Mouse (Mus musculus): ENCODE measurements around the gene Hdac1.

Gene Hdac1

DNA sequence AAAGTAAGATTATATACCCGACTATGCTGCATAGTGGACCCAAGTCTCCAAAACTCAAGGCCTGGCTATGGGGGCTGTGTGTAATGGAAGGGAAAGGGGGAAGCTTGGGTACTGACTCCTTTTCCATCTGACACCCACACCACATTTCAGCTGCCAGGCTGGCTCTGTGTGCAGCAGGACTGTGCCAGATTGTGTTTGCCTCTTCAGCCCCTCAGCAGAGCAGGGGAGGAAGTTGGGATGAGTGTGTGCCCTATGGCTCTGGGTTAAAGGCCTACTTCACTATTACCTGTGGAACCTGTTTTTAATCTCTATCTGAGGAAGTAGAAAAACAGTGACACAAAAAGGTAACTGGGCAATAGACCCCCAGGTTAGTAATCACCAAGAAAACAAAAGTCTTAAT lies 61.4 kb downstream of the Hdac1 start:
- in situ Hi-C loops (cut with MboI, MseI): no loop called here

DNA sequence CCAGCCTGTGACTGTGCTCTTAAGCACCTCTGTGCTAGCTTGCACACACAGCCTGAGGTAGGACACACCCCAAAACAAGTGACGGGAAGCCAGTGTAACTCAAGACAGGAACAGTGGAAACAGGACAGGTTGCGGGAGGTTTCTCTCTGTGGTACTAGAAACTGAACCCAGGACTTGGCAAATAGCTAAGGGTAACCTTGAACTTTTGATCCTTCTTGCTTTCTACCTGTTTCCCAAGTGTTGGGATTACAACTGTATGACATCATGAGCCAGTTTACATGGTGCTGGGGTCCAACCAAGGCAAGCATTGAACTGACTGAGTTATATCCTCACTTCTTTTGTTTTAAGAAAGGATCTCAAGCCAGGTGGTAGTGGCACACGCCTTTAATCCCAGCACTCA lies 62.6 kb downstream of the Hdac1 start:
- in situ Hi-C loops (cut with MboI, MseI): no loop called here

DNA sequence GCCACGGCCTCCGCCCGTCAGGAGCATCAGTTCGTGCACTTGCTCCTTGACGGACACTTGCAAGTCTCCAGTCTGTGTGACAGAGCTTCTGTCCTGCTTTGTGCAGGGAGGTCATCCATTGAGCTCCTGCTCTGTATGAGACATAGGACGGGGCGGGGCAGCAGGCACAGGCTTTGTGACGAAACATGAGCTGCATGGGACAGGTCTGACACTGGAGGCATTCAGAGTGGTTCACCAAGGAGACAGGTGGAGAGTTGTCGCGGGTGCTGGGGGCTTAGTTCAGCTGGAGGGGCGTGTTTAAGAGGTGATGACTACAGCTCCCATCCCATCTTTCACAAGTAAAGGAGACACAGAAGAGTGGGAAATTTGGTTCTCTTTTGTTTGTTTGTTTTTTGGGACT lies 66.5 kb downstream of the Hdac1 start:
- in situ Hi-C loops (cut with MboI, MseI): no loop called here
